Mouse (Mus musculus): ENCODE data around the gene Arsg. TPM values are rescaled to one million over a fixed set of nuclear protein-coding genes. Genes with fewer than 3 reads are reported as not detected.
"Not testable (repeated sequence)": the region's sequence is repeated elsewhere in the genome, so short reads cannot be mapped to it uniquely, and the experiment has no call there.

Gene Arsg
- polyA plus RNA-seq, 1 experiment from 2014 or later = 1.9 TPM

DNA sequence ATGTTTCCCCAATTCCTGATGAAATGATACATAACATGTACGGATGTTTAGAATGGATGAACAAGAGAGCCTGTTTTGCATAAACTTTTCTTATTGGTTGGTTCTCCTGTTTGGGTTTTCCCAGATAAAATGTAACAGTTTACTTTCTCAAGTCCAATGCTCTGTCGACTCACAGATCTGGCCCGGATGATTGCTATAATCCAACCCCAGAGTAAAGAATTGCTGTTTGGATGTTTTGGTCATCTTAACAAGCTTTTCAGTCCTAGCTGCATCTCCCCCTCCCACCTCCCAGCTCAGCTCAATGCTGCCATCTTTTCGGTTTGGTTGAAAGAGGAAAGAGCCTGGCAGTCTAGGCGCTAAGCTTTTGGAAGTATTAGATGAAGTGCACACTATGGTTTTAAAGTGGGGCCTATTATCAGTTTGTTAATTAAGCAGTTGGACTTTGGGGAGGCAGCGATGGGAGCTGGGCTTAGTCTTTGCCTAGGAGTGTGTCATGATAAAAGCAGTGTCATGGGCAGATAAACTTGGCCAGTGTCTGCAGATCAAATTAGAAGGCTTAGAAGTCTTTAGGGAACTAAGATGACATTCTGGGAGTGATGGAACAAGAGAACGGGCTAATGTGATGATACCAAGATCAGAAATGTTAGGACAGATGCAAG is 139.8 kb downstream of the Arsg start:
- Histone ChIP-seq H3K4me2 (ENCODE audit: low read depth, low read length) (no peak overlapping the region), H3K4me3 (ENCODE audit: low read depth, low read length) (no peak overlapping the region), H3K27me3 (ENCODE audit: control insufficient read depth, insufficient read depth, low read length) (no peaks in the 10 kb centered on the region), H3K4me1 (ENCODE audit: control insufficient read depth, insufficient read depth, low read length) (no peaks in the 10 kb centered on the region; the same call in 1 of the 2 replicates), H3K9me3 (replicated peaks; ENCODE audit: control insufficient read depth, low read length) (no peaks in the 10 kb centered on the region), H3K9ac (replicated peaks; ENCODE audit: low read length) (no peak overlapping the region), H3K27ac (replicated peaks; ENCODE audit: low read depth, low read length) (no peak overlapping the region), H3K36me3 (replicated peaks; ENCODE audit: control insufficient read depth, insufficient read depth, low read depth, low read length) (no peaks in the 10 kb centered on the region)
- DNase-seq (ENCODE audit: low spot score) = no peak
- 67% methylated on average over 7 of the region's 7 CpGs for WGBS
- no peak for ATAC-seq (replicated peaks; ENCODE audit: insufficient number of reproducible peaks, low FRiP score, low TSS enrichment, low read depth)

DNA sequence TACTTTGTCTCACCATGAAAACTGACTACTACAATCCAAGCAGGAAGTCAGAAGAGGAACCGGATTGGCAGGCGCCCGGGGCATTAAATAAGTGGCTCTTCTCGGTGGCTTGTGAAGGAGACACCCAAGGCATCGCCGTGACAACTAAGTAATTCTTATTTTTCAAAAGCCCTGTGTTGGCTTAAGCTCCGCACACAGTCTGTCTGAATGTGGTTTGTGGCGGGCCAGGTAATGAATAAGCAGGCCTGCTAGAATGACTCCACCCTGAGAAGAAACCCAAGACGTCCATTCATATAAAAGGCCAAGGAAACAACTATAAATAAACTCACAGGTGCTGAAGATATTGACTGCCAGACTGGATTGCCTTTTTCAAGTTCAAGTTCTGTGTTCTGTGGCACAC is 142.1 kb downstream of the Arsg start:
- no peak overlapping the region for H3K4me2 ChIP-seq (ENCODE audit: low read depth, low read length)
- ATAC-seq (replicated peaks; ENCODE audit: insufficient number of reproducible peaks, low FRiP score, low TSS enrichment, low read depth) (no peak), DNase-seq (ENCODE audit: low spot score) (no peak)
- no peak overlapping the region for H3K27ac ChIP-seq (replicated peaks; ENCODE audit: low read depth, low read length)
- no peaks in the 10 kb centered on the region for H3K27me3 ChIP-seq (ENCODE audit: control insufficient read depth, insufficient read depth, low read length)
- 71% methylated on average over 9 of the region's 9 CpGs for WGBS
- H3K4me1 ChIP-seq (ENCODE audit: control insufficient read depth, insufficient read depth, low read length) = no peaks in the 10 kb centered on the region
- H3K4me3 ChIP-seq (ENCODE audit: low read depth, low read length) = no peak overlapping the region
- H3K9ac ChIP-seq (replicated peaks; ENCODE audit: low read length) = no peak overlapping the region
- no peaks in the 10 kb centered on the region for H3K36me3 ChIP-seq (replicated peaks; ENCODE audit: control insufficient read depth, insufficient read depth, low read depth, low read length)
- H3K9me3 ChIP-seq (replicated peaks; ENCODE audit: control insufficient read depth, low read length) = no peaks in the 10 kb centered on the region

DNA sequence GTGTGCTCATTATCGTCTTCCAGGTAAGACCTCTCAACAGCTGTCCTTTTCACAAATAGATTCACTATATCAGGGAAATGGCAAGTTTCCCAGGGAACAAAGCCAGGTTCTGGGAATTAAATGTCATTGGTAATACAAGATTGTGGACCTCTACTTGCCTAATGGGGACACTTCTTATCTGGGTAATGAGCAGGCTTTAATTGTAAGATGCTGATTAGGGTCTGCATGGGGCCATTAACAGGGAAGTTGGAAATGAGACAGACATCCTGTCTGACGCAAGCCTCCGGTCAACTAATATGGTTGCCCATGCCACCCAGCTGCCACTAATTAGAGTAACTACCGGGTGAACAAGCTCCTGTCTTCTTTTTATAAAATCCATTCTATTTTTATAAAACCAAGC is 143.2 kb downstream of the Arsg start:
- no peak for ATAC-seq (replicated peaks; ENCODE audit: insufficient number of reproducible peaks, low FRiP score, low TSS enrichment, low read depth)
- 54% methylated on average over 4 of the region's 4 CpGs for WGBS
- Histone ChIP-seq H3K4me3 (ENCODE audit: low read depth, low read length) (no peak overlapping the region), H3K4me1 (ENCODE audit: control insufficient read depth, insufficient read depth, low read length) (no peaks in the 10 kb centered on the region), H3K9me3 (replicated peaks; ENCODE audit: control insufficient read depth, low read length) (no peaks in the 10 kb centered on the region), H3K9ac (replicated peaks; ENCODE audit: low read length) (no peak overlapping the region), H3K27me3 (ENCODE audit: control insufficient read depth, insufficient read depth, low read length) (no peaks in the 10 kb centered on the region), H3K4me2 (ENCODE audit: low read depth, low read length) (no peak overlapping the region), H3K27ac (replicated peaks; ENCODE audit: low read depth, low read length) (no peak overlapping the region), H3K36me3 (replicated peaks; ENCODE audit: control insufficient read depth, insufficient read depth, low read depth, low read length) (no peaks in the 10 kb centered on the region)
- DNase-seq (ENCODE audit: low spot score) = no peak

GRCm38 (mm10) chr11:109616766-109617165 is 143.6 kb downstream of the Arsg start:
- ATAC-seq (replicated peaks; ENCODE audit: insufficient number of reproducible peaks, low FRiP score, low TSS enrichment, low read depth) (no peak), DNase-seq (ENCODE audit: low spot score) (no peak)
- H3K27me3 ChIP-seq (ENCODE audit: control insufficient read depth, insufficient read depth, low read length) = no peaks in the 10 kb centered on the region
- no peaks in the 10 kb centered on the region for H3K9me3 ChIP-seq (replicated peaks; ENCODE audit: control insufficient read depth, low read length)
- H3K4me2 ChIP-seq (ENCODE audit: low read depth, low read length) = no peak overlapping the region
- WGBS = 53% methylated on average over 4 of the region's 4 CpGs
- no peak overlapping the region for H3K9ac ChIP-seq (replicated peaks; ENCODE audit: low read length)
- no peaks in the 10 kb centered on the region for H3K4me1 ChIP-seq (ENCODE audit: control insufficient read depth, insufficient read depth, low read length)
- no peak overlapping the region for H3K27ac ChIP-seq (replicated peaks; ENCODE audit: low read depth, low read length)
- H3K4me3 ChIP-seq (ENCODE audit: low read depth, low read length) = no peak overlapping the region
- H3K36me3 ChIP-seq (replicated peaks; ENCODE audit: control insufficient read depth, insufficient read depth, low read depth, low read length) = no peaks in the 10 kb centered on the region

DNA sequence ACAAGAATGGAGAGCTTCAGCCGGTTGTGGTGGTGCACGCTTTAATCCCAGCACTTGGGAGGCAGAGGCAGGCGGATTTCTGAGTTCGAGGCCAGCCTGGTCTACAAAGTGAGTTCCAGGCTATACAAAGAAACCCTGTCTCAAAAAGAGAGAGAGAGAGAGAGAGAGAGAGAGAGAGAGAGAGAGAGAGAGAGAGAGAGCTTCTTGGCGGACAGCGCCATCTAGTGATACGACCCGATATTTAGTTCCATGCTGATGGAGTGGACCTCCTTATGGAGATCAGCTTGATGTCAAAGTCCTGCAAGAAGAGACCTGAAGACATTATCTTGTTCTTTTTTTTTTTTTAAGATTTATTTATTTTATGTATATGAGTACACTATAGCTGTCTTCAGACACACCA is 145.9 kb downstream of the Arsg start:
- H3K4me3 ChIP-seq (ENCODE audit: low read depth, low read length); H3K4me2 ChIP-seq (ENCODE audit: low read depth, low read length); H3K4me1 ChIP-seq (ENCODE audit: control insufficient read depth, insufficient read depth, low read length); H3K9me3 ChIP-seq (replicated peaks; ENCODE audit: control insufficient read depth, low read length); ATAC-seq (replicated peaks; ENCODE audit: insufficient number of reproducible peaks, low FRiP score, low TSS enrichment, low read depth); H3K27me3 ChIP-seq (ENCODE audit: control insufficient read depth, insufficient read depth, low read length); H3K9ac ChIP-seq (replicated peaks; ENCODE audit: low read length); H3K27ac ChIP-seq (replicated peaks; ENCODE audit: low read depth, low read length); H3K36me3 ChIP-seq (replicated peaks; ENCODE audit: control insufficient read depth, insufficient read depth, low read depth, low read length): not testable (repeated sequence)
- DNase-seq (ENCODE audit: low spot score) = peak; percentile 60
- WGBS = 34% methylated on average over 8 of the region's 8 CpGs

GRCm38 (mm10) chr11:109620356-109620755 is 147.2 kb downstream of the Arsg start:
- Histone ChIP-seq H3K9me3 (replicated peaks; ENCODE audit: control insufficient read depth, low read length) (no peaks in the 10 kb centered on the region), H3K27me3 (ENCODE audit: control insufficient read depth, insufficient read depth, low read length) (no peaks in the 10 kb centered on the region), H3K4me3 (ENCODE audit: low read depth, low read length) (no peak overlapping the region), H3K27ac (replicated peaks; ENCODE audit: low read depth, low read length) (no peak overlapping the region), H3K4me2 (ENCODE audit: low read depth, low read length) (no peak overlapping the region), H3K36me3 (replicated peaks; ENCODE audit: control insufficient read depth, insufficient read depth, low read depth, low read length) (no peaks in the 10 kb centered on the region), H3K4me1 (ENCODE audit: control insufficient read depth, insufficient read depth, low read length) (no peaks in the 10 kb centered on the region; the same call in 1 of the 2 replicates), H3K9ac (replicated peaks; ENCODE audit: low read length) (no peak overlapping the region)
- DNase-seq (ENCODE audit: low spot score) (no peak), ATAC-seq (replicated peaks; ENCODE audit: insufficient number of reproducible peaks, low FRiP score, low TSS enrichment, low read depth) (no peak)
- 76% methylated on average over 6 of the region's 6 CpGs for WGBS

GRCm38 (mm10) chr11:109621183-109621582 is 148.0 kb downstream of the Arsg start:
- no peaks in the 10 kb centered on the region for H3K36me3 ChIP-seq (replicated peaks; ENCODE audit: control insufficient read depth, insufficient read depth, low read depth, low read length)
- no peak overlapping the region for H3K4me3 ChIP-seq (ENCODE audit: low read depth, low read length)
- WGBS = 16% methylated on average over 2 of the region's 2 CpGs
- no peaks in the 10 kb centered on the region for H3K27me3 ChIP-seq (ENCODE audit: control insufficient read depth, insufficient read depth, low read length)
- DNase-seq (ENCODE audit: low spot score) (peak; percentile 79), ATAC-seq (replicated peaks; ENCODE audit: insufficient number of reproducible peaks, low FRiP score, low TSS enrichment, low read depth) (no peak)
- H3K4me2 ChIP-seq (ENCODE audit: low read depth, low read length) = no peak overlapping the region
- no peak overlapping the region for H3K9ac ChIP-seq (replicated peaks; ENCODE audit: low read length)
- H3K9me3 ChIP-seq (replicated peaks; ENCODE audit: control insufficient read depth, low read length) = no peaks in the 10 kb centered on the region
- no peak overlapping the region for H3K27ac ChIP-seq (replicated peaks; ENCODE audit: low read depth, low read length)
- H3K4me1 ChIP-seq (ENCODE audit: control insufficient read depth, insufficient read depth, low read length) = no peaks in the 10 kb centered on the region; the same call in 1 of the 2 replicates

- peak; percentile 50; the same call in 1 of the 2 replicates for ATAC-seq (replicated peaks; ENCODE audit: insufficient number of reproducible peaks, low FRiP score, low TSS enrichment, low read depth)
- no peak overlapping the region for H3K9ac ChIP-seq (replicated peaks; ENCODE audit: low read length)
- 27% methylated on average over 15 of the region's 15 CpGs for whole genome bisulfite sequencing
These were observed 149.4 kb downstream of the Arsg start for GRCm38 (mm10) chr11:109622518-109623037.

More at GRCm38 (mm10) chr11:109622518-109623037, 149.4 kb downstream of the Arsg start:
- DNase-seq (ENCODE audit: low spot score) = peak; percentile 49
- Histone ChIP-seq H3K9me3 (replicated peaks; ENCODE audit: control insufficient read depth, low read length) (no peaks in the 10 kb centered on the region), H3K4me3 (ENCODE audit: low read depth, low read length) (no peak overlapping the region), H3K4me2 (ENCODE audit: low read depth, low read length) (peak overlapping the region; percentile 26), H3K4me1 (ENCODE audit: control insufficient read depth, insufficient read depth, low read length) (no peaks in the 10 kb centered on the region; the same call in 1 of the 2 replicates), H3K36me3 (replicated peaks; ENCODE audit: control insufficient read depth, insufficient read depth, low read depth, low read length) (no peaks in the 10 kb centered on the region), H3K27me3 (ENCODE audit: control insufficient read depth, insufficient read depth, low read length) (no peaks in the 10 kb centered on the region), H3K27ac (replicated peaks; ENCODE audit: low read depth, low read length) (no peak overlapping the region)
